Mouse (Mus musculus) intestine, embryonic 14.5 days (tissue): Measurements from ENCODE around the gene Drc1. TPM values are rescaled to one million over a fixed set of nuclear protein-coding genes. Genes with fewer than 3 reads are reported as not detected.

Source experiments
- ATAC-seq: fragments of 200-750 bp; cut with Nextera tagmentation; replicated peaks from 2 replicates; pipeline ENCODE4 v1.8.0; 2017; ENCODE audit warnings: low read depth, moderate number of reproducible peaks, moderate TSS enrichment, moderate library complexity; ENCODE audit not compliant: low FRiP score, low TSS enrichment
- DNase-seq: peaks from one replicate; pipeline ENCODE4 v3.0.0-alpha.2; 2018; ENCODE audit warnings: low spot score
- H3K27ac ChIP-seq: fragments of 300-500 bp; sonication (generic); 2 replicates; pipeline ENCODE4 v1.5.1; 2014; ENCODE audit warnings: low read depth, mild to moderate bottlenecking, control low read depth
- H3K27me3 ChIP-seq: fragments of 300-500 bp; sonication (generic); replicated peaks from 2 replicates; pipeline ENCODE4 v1.6.1; 2014; ENCODE audit warnings: low read length, control low read depth; ENCODE audit not compliant: control insufficient read depth, insufficient read depth
- H3K36me3 ChIP-seq: fragments of 300-500 bp; sonication (generic); 2 replicates; pipeline ENCODE4 v1.6.1; 2014; ENCODE audit warnings: low read length, control low read depth; ENCODE audit not compliant: control insufficient read depth, insufficient read depth
- H3K4me1 ChIP-seq: fragments of 300-500 bp; sonication (generic); replicated peaks from 2 replicates; pipeline ENCODE4 v1.6.1; 2014; ENCODE audit warnings: low read length, control low read depth, mixed read lengths; ENCODE audit not compliant: control insufficient read depth, insufficient read depth
- H3K4me2 ChIP-seq: fragments of 300-500 bp; sonication (generic); 2 replicates; pipeline ENCODE4 v1.6.1; 2014; ENCODE audit warnings: low read length
- H3K4me3 ChIP-seq: fragments of 300-500 bp; sonication (generic); 2 replicates; pipeline ENCODE4 v1.5.1; 2014; ENCODE audit warnings: low read depth, low read length, control low read depth, mixed read lengths
- H3K9ac ChIP-seq: fragments of 300-500 bp; sonication (generic); 2 replicates; pipeline ENCODE4 v1.6.1; 2014; ENCODE audit warnings: mild to moderate bottlenecking, low read length
- H3K9me3 ChIP-seq: fragments of 300-500 bp; sonication (generic); 2 replicates; pipeline ENCODE4 v1.6.1; 2016; ENCODE audit warnings: low read length, control low read depth; ENCODE audit not compliant: control insufficient read depth
- WGBS: fragments of 180-500 bp; shearing (Covaris S2); extraction: QIAGEN DNeasy Blood & Tissue Kit; methylation state at CpG from one replicate; pipeline ENCODE4 v1.1.7; 2014; 5-methylcytosine and 5-hydroxymethylcytosine counted together
- polyA plus RNA-seq: library from polyadenylated mRNA; unstranded; fragments of >200 nt; fragmentation: Nextera tagmentation; extraction: Ambion mirVana; gene quantifications from 2 replicates; pipeline ENCODE4 v1.2.1, GENCODE M21; 2014

Gene Drc1
- polyA plus RNA-seq, 1 experiment from 2014 or later = 0.46 TPM

DNA sequence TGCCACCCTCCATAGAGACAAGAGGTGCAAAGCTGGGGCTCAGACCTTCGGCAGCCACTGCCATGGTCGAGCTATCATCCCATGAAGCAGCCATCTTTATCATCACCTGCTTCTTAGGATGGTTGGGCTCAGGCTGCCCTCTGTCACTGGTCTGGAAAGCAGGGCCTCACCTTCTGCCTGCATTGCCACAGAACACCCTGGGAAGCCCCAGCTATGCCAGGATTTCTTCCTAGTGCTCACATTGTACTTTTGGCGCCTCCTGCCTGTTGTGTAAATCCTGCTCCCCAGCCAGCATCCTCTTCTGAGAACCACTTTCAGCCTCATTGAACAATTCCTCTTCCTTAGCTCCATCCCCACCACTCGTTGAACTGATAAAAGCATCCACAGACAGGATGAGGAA lies 134.7 kb downstream of the Drc1 start:
- H3K4me1 ChIP-seq = no peaks in the 10 kb centered on the region
- H3K27me3 ChIP-seq = no peaks in the 10 kb centered on the region
- ATAC-seq (no peak), DNase-seq (no peak)
- H3K9ac ChIP-seq = no peak overlapping the region
- H3K9me3 ChIP-seq = no peaks in the 10 kb centered on the region
- WGBS = 69% methylated on average over 4 of the region's 4 CpGs
- no peak overlapping the region for H3K27ac ChIP-seq
- H3K4me3 ChIP-seq = no peak overlapping the region
- no peaks in the 10 kb centered on the region for H3K36me3 ChIP-seq
- no peak overlapping the region for H3K4me2 ChIP-seq

Other genes with a start within 250 kb of the Drc1 start
- 286 and 317 TPM in 2 replicates for gene Tyms, start 207.8 kb upstream of the Drc1 start, polyA plus RNA-seq
- 0.60 and 0.79 TPM in 2 replicates for gene Garem2, start 176.2 kb upstream of the Drc1 start, polyA plus RNA-seq
- gene 3110082J24Rik, start 175.3 kb upstream of the Drc1 start, polyA plus RNA-seq = not detected in 2 replicates
- 125 and 133 TPM in 2 replicates for gene Hadha, start 126.2 kb upstream of the Drc1 start, polyA plus RNA-seq
- 166 and 169 TPM in 2 replicates for gene Hadhb, start 126.1 kb upstream of the Drc1 start, polyA plus RNA-seq
- gene Adgrf3, start 75.7 kb upstream of the Drc1 start, polyA plus RNA-seq = 0.05 and 0.15 TPM in 2 replicates
- 33.3 and 35.0 TPM in 2 replicates for gene Selenoi, start 48.8 kb upstream of the Drc1 start, polyA plus RNA-seq
- gene Otof, start 180.5 kb downstream of the Drc1 start, polyA plus RNA-seq = 1.2 and 1.3 TPM in 2 replicates
- gene 1700001C02Rik, start 184.7 kb downstream of the Drc1 start, polyA plus RNA-seq = not detected in 2 replicates